Mouse (Mus musculus): Measurements from ENCODE around the gene D630039A03Rik. TPM values are rescaled to one million over a fixed set of nuclear protein-coding genes. Genes with fewer than 3 reads are reported as not detected.

Gene D630039A03Rik
- total RNA-seq (2021): under 1 TPM; 0.30 to 0.31 TPM

DNA sequence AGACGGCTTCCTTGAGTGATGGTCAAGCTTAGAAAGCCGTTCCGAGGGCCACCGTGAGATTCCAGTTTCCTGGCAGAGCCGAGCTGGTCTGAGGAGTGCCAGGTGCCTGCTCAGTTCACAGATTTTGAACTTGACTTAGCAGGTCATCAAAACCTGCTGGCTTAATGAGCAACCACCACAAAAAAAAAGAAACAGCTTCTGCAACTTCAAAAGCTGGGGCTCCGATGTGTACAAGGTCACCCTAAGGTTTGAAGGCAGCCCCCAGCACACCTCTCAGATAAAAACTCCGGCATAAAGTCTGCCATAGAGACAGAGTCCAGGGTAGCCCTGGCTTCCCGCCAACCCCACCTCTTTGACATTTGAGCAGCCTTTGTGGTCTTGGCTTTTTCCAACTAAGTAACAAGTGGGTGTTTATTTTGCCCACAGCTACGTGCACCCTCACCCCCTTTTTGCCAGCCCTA, at the start of gene D630039A03Rik:
Gene D630039A03Rik (minus strand): TSS at position 97 of the 461 bp plus-strand sequence.
- intact Hi-C loops (cut with DNase I): no loop called here
- no peak for DNase-seq

GRCm38 (mm10) chr4:57965516-57965915, 49.4 kb upstream of the D630039A03Rik start:
- intact Hi-C loops (cut with DNase I): no loop called here
- no peak for DNase-seq

DNA sequence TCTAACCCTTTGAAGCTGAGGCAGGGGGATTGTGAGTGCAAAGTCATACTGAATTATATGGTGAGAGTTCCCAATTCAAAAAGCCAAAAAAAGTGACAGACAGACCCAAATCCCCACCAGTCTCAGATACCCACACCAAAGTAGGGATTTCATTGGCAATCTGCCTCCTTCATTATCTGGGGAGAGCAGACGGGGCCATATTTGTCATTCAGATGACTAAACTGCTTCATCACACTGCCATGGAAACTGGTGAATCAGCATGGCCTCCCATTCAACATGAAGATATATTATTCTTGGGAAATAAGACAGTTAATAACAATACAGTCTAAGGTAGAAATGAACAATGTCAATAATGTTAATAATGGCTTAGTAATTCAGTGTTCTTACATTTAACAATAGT, 48.0 kb upstream of the D630039A03Rik start:
- intact Hi-C loops (cut with DNase I): no loop called here
- no peak for DNase-seq

DNA sequence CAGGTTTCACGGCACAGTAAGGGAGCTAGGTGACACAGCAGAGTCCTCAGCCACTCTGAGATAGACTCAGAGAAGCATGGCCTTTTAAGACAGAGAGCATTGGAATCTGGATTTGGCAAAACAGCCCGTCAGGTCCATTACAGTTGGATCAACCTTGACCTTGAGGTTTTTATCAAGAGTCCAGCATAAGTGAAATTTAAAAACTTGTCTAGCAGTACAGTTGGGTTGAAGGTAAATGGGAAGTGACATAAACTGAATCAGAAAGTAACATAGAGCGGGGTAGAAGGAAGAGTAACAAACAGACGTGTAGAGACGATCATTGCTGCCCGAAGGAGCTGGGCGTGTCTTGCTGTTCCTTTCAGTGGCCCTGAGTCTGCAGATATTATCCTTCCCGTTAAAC, 43.0 kb upstream of the D630039A03Rik start:
- intact Hi-C loops (cut with DNase I): loop anchor here (5.0 to 10.0 kb wide), 2 partner anchors 123 to 1046 kb away; partner anchors contain the start of gene Gm20503
- DNase-seq: no peak

- intact Hi-C loops (cut with DNase I): loop anchor here (5.0 to 10.0 kb wide), 2 partner anchors 124 to 1047 kb away; partner anchors contain the start of gene Gm20503
Measured at GRCm38 (mm10) chr4:57958098-57958497, 42.0 kb upstream of the D630039A03Rik start.

DNA sequence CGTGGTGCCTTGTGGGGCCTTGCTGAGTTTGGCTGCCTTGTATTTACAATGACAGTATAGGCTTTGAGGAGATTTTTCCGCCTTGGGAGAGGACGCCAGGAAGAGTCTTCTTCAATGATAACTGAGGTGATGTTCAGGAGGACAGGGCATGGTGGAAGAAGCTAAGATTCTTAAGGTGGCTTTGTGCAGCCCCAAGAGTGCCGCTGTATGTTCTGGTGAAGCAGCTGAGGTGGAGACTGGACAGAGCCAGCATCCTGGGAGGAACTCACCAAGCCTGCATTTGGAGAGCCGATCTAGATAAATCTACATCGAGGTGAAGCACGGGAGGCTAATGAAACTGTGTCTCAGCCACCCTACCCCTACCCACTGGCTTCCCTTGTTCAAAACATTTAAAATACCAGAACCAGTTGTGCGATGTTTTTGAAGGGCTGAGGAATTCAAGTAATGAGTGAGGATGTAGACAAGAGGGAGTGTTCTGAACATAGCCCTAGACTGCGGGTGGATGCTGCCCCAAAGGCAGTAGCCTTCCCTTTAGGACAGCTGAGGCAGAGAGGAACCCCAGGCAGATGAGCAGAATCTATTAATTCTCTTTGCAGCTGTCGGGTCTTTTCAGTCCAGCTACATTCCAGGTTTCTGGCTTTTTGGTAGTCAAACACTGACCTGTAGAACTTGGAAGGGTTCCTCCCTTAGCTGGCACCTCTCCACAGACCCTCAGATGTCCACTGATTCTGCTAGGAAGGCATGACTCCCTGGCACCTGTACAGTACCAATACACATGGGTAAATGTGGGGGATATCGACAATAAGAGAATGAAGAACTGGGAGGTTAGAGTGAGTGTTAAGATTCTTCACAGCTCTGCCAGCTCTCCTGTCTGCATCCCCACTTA, 41.3 kb upstream of the D630039A03Rik start:
- intact Hi-C loops (cut with DNase I): loop anchor here (5.0 to 10.0 kb wide), 2 partner anchors 125 to 1047 kb away; partner anchors contain the start of gene Gm20503
- peak in 1 of 2 experiments; percentile 27 for DNase-seq

More at GRCm38 (mm10) chr4:57958098-57958497, 42.0 kb upstream of the D630039A03Rik start:
- no peak for DNase-seq

DNA sequence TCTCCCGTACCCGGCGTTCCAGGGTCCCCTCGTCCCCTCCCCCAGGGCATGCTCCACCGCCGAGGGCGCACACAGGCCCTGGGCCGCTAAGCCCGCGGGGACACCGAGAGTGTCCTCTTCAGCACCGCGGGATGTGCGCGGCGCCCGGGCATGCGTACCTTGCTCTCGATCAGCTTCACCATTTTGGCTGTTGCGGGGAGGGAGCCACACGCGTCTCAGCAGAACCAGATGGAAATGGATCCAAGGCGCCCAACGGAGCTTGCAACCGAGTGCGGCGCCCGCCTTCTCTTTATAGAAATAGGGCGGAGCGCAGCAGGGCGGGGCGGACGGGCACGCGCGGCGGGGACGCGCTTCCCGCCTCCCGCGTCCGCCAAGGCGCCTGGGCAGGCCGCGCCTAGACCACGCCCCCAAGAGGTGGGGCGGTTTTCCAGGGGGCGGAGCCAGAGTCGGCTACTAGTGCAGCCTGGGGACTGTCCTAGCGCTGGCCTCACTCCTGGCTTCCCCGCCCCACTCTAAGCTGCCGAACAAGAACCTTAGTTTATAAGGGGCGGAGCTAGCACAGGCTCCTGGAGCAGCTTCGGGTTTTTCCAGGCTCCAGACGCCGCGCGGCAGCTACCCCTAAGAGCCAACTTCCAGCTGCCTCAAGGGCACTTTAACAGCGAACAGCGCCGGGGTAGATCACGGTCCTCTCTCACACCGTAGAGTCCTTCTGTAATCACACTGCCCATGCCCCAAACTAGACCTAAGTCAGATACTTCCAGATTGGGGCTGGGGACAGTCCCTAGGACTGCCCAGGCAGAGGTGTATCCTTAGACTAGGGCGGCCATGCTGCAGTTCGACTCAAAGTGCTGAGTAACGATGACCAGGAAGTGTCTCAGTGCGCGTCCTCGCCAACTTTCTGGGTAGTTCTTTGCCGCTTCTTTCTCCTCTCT, 40.2 kb upstream of the D630039A03Rik start, which contains the start of gene Txn1:
Gene Txn1 (minus strand): TSS at position 383 of the 932 bp plus-strand sequence.
- intact Hi-C loops (cut with DNase I): loop anchor here (5.0 to 10.0 kb wide), 2 partner anchors 126 to 1049 kb away; partner anchors contain the start of gene Gm20503
- peak; percentile 98 to 99 for DNase-seq

DNA sequence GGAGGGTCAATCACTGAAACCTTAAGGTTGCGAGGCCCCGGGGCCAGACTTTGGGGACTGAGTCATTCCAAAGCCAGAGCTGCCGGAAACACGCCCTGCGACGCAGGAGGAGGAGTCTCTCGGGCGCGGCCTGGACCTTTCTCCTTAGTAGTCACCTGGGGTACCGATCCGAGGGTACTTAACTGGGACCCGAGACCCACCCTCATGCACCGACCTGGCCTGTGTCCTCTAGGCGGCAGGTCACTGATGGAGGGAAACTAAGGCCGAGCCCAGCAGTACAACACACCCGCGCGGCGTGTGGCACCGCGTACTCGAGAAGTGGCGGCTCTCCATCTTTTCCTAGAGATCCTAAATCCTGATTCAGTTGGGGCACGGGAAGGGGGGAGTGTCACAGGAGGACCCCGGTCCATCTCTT, 39.5 kb upstream of the D630039A03Rik start:
- intact Hi-C loops (cut with DNase I): loop anchor here (5.0 to 10.0 kb wide), 2 partner anchors 127 to 1049 kb away; partner anchors contain the start of gene Gm20503

GRCm38 (mm10) chr4:57954991-57955390, 38.9 kb upstream of the D630039A03Rik start:
- intact Hi-C loops (cut with DNase I): loop anchor here (5.0 to 10.0 kb wide), 2 partner anchors 127 to 1050 kb away; partner anchors contain the start of gene Gm20503
- DNase-seq: peak in 1 of 2 experiments; percentile 5

More for the DNA sequence above, 39.5 kb upstream of the D630039A03Rik start:
- peak; percentile 58 to 69 for DNase-seq

DNA sequence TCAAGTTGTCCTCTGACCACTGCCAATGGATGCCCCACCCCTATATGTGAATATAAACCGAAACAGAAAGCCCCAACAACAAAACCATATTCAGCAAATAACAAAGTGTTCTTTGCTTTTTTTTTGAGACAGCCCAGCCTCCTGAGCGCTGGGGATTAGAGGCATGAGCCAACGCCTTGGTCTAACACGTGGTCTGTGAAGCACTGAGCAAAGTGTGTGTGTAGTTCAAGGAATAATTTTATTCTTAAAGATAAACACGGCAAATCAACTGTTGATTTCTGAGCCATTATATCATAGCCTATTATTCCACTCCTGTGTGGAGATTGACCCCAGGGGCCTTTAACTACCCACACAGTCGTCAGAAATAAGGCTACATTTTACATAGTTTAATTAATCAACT, 38.5 kb upstream of the D630039A03Rik start:
- no peak for DNase-seq
- intact Hi-C loops (cut with DNase I): loop anchor here (10.0 kb wide), 1 partner anchor 1050 kb away; the partner anchor contains the start of gene Gm20503

GRCm38 (mm10) chr4:57953796-57954195, 37.7 kb upstream of the D630039A03Rik start:
- intact Hi-C loops (cut with DNase I): loop anchor here (10.0 kb wide), 1 partner anchor 1051 kb away; the partner anchor contains the start of gene Gm20503
- no peak for DNase-seq

- intact Hi-C loops (cut with DNase I): loop anchor here (10.0 kb wide), 1 partner anchor 1052 kb away; the partner anchor contains the start of gene Gm20503
- DNase-seq: no peak
Measured at GRCm38 (mm10) chr4:57952891-57953290, 36.8 kb upstream of the D630039A03Rik start.

GRCm38 (mm10) chr4:57952416-57952815, 36.3 kb upstream of the D630039A03Rik start:
- no peak for DNase-seq
- intact Hi-C loops (cut with DNase I): loop anchor here (10.0 kb wide), 1 partner anchor 1052 kb away; the partner anchor contains the start of gene Gm20503

DNA sequence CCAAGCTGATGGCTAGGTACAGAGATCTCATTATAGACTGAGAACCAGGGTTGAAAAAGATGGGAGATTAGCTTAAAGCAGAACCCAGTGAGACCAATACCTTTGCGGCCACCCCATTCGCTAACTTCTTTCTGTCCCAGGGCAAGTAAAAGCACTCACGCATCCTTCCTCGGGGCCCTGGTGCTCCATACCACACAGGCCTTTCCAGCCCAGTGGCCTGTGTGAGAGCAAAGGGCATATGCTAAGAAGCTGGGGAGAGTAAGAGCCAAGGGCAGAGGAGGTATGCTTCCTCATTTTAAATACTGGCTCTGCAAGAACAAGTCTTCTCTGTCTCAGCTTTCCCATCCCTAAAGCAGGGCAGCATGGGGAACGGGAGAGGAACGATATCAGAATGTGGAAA, 33.8 kb upstream of the D630039A03Rik start:
- intact Hi-C loops (cut with DNase I): loop anchor here (10.0 kb wide), 1 partner anchor 1055 kb away; the partner anchor contains the start of gene Gm20503
- DNase-seq: no peak

DNA sequence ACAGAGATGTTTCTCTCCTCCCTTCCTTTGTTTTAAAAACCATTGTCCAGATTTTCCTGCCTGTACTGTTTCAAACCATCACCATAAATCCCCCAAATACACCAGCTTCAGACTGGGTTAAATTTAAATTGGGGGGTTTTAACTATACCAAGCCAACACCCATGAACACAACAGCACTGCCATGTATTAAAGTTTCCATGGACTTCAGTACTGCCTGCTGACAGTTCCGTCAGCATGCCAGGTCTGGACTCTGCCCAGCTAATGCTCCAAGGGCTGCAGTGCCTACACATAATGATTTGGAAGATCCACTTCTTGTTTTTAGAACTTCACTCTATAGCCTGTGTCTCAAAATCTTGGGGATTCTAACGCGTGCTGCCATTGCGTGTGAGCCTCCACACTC, 31.4 kb upstream of the D630039A03Rik start:
- intact Hi-C loops (cut with DNase I): no loop called here
- no peak for DNase-seq

DNA sequence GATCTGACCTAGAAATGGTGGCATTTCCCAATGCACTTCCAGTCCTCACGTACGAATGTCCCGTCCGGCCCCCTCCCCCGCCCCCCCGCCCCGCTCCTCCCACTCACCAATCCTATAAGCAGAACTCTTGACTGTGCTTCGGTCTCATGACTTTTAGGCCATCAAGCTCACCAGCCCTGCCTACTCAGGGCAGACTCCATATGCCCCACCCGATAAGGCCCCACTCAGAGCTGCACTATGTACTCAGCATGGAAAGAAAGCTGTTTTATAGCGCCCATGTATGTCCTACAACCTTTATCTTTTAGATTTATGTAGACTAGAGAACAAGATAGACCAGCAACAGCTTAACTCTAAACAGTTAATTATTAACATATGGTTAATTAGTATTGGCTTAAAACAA, 30.9 kb upstream of the D630039A03Rik start:
- DNase-seq: no peak
- intact Hi-C loops (cut with DNase I): no loop called here

- intact Hi-C loops (cut with DNase I): no loop called here
Measured at GRCm38 (mm10) chr4:57942892-57943291, 26.8 kb upstream of the D630039A03Rik start.

GRCm38 (mm10) chr4:57940631-57941030, 24.5 kb upstream of the D630039A03Rik start:
- no peak for DNase-seq
- intact Hi-C loops (cut with DNase I): no loop called here

More at GRCm38 (mm10) chr4:57942892-57943291, 26.8 kb upstream of the D630039A03Rik start:
- DNase-seq: no peak

GRCm38 (mm10) chr4:57937292-57937691, 21.2 kb upstream of the D630039A03Rik start:
- intact Hi-C loops (cut with DNase I): no loop called here

DNA sequence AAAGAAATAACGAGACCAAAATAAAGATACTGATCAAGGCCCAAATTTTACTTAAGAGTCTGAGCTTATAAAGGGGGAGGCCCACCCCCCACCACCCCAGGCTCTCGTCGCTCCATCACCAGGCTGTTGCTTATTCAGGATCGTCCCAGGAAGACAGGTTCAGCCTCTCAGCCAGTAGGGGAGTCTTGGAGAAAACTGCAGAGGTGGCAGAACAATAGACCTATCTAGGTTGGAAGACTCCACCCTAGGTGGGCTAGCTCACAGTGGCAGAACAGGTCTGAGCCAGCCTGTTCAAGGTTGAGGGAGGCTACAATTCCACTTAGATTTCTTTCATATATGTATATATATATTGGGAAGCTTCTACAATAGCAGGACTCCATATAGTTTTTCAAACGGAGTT, 18.1 kb upstream of the D630039A03Rik start:
- DNase-seq: no peak
- intact Hi-C loops (cut with DNase I): no loop called here

More at GRCm38 (mm10) chr4:57937292-57937691, 21.2 kb upstream of the D630039A03Rik start:
- DNase-seq: no peak
